Mouse (Mus musculus) lung, postnatal 25 days (tissue): ENCODE measurements around the gene Mras.

ENCODE experiments used
- DNase-seq: peaks from one replicate; pipeline ENCODE4 v3.0.0; 2022; ENCODE audit warnings: low spot score

Mras gene

GRCm38 (mm10) chr9:99440941-99441340, 3.8 kb upstream of the Mras start:
- no peak for DNase-seq

- DNase-seq: no peak
Observed at GRCm38 (mm10) chr9:99439064-99439463, 1.9 kb upstream of the Mras start.

- DNase-seq: no peak
Observed at GRCm38 (mm10) chr9:99437781-99438565, 792 bp upstream of the Mras start.

- peak; percentile 76 for DNase-seq
Observed at GRCm38 (mm10) chr9:99436182-99437030, 775 bp downstream of the Mras start.

GRCm38 (mm10) chr9:99435619-99436181, 1.5 kb downstream of the Mras start:
- peak; percentile 18 for DNase-seq

DNA sequence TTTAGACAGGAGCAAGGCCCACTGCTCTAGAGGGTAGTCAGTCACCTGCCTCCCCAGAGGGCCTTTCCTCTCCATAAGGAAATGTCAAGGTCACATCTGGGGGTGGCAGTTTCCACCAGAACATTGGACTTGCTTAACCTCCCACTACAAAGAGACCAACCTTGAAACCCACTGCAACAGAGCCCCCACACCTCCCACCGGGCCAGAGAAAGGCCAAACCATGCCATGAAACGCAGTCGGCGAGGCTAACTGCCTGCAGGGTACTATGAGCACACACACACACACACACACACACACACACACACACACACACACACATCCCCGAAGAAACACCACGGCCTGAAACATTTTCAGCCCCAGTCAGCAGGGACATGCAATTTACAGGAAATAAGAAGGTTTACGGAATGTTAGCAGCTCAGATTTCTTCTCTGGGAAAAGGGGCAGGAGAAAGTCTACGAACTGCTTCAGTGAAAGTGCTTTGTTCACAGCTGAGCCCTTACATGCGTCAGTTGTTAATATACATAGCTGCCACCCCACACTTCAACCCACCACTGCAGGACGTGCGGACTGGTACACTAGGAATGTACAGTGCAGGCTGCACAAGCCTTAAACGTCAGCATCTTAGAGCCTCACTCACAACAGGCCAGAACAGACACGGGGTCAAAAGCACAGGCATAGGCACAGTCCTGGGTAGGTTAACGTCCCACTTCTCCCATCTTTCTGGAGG, 2.1 kb downstream of the Mras start:
- no peak for DNase-seq

DNA sequence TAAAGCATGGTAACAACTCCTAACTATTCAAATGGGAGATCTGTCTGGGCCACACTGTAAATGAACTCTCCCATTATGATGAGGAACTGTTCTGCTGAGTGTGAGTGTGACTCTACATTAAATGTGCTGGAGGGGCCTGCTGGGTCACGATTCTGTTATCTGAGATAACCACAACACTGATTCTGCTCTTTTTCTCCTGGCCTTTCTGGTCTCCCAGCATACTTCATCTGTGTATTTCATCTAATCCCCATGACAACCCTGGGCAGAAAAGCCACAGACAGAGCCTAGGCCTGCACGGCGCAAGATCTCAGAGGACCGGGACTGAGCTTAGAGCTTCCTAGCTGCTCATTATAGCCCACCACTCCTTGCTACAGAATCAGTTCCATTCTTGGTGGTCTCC, 4.7 kb downstream of the Mras start:
- DNase-seq: no peak

DNA sequence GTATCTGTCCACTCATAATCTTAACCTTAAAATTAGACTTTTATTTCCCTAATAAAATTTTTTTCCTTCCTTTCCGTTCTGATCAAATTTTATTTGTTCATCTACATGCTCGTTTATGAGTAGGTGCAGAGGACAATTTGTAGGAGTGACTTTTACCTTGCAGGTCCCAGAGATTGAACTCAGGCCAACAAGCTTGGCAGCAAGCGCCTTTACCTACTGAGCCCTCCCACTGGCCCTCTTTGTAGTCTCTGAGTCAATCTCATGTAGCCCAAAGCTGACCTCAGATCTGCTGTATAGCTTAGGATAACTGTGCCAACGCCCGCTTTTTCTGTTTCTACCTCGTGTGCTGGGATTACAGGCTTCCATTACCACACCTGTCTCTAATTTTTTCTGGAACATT, 5.2 kb downstream of the Mras start:
- no peak for DNase-seq

- no peak for DNase-seq
Observed at GRCm38 (mm10) chr9:99431346-99431745, 5.8 kb downstream of the Mras start.

DNA sequence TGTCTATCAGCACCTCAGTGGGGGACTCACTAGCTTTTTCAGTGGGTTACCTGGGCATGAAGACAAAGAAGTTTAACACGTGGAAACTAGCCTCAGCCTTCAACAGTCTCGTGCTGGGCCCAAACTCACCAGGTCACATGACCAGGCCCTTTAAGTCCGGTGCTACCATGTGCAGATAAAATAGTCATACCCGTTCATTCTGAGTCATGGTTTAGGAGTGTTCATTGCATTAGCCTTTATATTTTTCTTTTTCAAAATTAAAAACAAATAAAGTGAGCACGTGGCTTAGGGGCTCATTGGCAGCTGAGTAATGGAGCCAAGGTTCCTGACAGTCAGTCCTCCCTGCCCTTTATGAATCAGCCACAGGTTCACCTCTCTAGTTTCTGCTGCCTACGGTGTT, 6.4 kb downstream of the Mras start:
- DNase-seq: no peak

DNA sequence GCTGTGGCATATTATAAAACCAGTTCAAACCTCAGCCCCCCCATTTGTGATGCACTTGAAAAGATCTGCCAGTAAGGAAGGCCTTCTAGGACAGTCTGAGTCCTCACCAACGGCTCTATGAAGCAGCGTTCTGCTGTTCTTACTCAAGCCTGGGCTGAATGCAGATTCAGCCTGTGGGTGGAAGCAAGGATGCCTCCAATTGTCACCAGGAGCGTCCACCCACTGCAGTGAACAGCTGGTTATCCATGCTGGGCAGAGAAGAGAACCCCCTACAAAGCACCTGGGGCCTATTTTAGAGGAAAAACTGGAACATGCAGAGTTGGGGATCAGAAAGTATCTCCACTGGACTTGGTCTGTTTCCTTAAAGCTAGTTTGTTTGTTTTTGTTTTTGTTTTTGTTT, 7.3 kb downstream of the Mras start:
- DNase-seq: no peak

GRCm38 (mm10) chr9:99428601-99429331, 8.4 kb downstream of the Mras start:
- no peak for DNase-seq

GRCm38 (mm10) chr9:99425262-99425661, 11.9 kb downstream of the Mras start:
- DNase-seq: no peak

DNA sequence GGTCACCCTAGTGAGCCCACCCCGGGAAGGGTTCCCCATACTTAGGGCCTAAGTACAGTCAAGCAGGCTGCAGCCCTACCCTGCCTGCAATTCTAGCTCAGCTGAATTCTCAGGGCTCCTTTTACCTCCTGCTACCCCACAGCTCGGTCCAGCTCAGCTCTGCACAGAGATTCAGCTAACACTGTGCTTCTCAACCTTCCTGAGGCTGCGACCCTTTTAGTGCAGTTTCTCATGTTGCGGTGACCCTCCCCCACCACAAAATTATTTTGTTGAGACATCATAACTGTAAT, 12.7 kb downstream of the Mras start:
- no peak for DNase-seq

- DNase-seq: no peak
Observed at GRCm38 (mm10) chr9:99423692-99424573, 13.2 kb downstream of the Mras start.

DNA sequence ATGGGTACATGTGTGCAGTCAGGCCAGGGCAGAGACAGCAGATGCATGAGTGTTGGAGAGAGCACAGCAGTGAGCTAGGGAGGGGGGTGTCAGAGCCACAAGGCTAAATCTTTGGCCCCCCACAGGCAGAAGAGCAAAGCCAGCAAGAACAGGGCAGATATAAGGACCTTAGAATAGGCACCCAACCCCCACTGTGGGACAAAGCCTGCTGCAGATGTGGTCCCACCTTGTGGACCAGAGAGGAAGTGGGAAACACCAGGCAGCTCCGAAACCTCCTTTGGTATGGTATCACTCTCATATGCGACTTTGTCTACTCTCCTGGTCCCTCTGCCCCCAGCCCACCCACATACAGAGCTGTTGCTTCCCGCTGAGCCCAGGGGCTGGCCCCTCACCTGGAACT, 15.3 kb downstream of the Mras start:
- DNase-seq: no peak

GRCm38 (mm10) chr9:99419951-99420701, 17.1 kb downstream of the Mras start:
- DNase-seq: peak; percentile 28

DNA sequence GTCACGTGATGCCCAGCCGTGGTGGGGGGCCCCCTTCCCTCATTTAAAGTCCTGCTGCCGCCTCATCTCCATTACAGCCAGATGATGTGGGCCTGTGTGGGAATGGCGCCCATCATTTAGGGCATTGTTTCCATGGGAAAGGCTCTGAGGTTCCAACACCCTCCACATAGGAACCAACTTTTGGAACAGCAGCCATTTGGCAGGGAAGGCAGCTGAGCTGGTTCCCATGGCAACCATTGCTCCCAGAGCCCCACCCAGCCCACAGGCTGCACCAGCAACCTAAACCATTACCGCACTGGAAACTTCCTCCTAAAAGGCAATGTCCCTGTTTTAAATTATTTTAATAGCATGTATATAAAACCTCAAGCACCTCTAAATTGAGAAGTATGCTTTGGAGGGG, 18.8 kb downstream of the Mras start:
- no peak for DNase-seq

DNA sequence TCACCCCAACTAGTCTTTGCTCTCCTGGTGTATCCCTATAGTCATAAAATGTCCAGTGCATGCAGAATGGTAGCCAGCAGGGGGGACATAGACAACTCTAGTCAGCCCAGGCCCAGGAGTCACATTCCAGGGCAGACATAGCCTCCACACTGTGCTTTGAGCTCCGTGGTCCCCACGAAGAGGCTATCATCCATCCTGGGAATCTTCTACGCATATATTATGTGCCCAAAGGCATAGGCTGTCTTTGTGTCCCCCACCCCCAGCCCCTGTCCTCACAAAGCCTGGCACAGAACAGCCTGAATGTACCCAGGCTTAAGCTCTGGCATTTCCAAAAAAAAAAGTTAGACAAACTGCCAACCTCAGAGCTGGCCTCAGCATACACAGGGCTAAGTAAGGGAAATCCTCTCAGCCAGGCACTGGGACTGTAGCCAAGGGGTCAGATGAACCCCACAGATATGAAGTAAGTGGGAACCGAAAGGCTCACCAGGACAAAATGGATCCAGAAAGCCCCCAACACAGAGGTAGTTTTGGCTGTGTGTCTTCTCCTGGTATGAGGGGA, 19.8 kb downstream of the Mras start:
- peak; percentile 28 for DNase-seq

GRCm38 (mm10) chr9:99416809-99417208, 20.4 kb downstream of the Mras start:
- DNase-seq: no peak
